Mouse (Mus musculus) brain, embryonic 14.5 days (tissue): ENCODE measurements around the gene Grn. TPM values are rescaled to one million over a fixed set of nuclear protein-coding genes. Genes with fewer than 3 reads are reported as not detected.

Source experiments
- DNase-seq: peaks from one replicate; pipeline ENCODE4 v3.0.0-alpha.2; 2011; ENCODE audit warnings: low read depth
- CTCF ChIP-seq: fragments of 200-500 bp; IDR thresholded peaks from 2 replicates; pipeline ENCODE4 v1.5.1; 2012; ENCODE audit warnings: inconsistent platforms, mild to moderate bottlenecking, moderate library complexity, borderline replicate concordance; ENCODE audit not compliant: insufficient read depth, insufficient read length; ENCODE audit errors: extremely low read depth
- POLR2A ChIP-seq: fragments of 200-500 bp; IDR thresholded peaks from 2 replicates; pipeline ENCODE4 v1.6.1; 2012; ENCODE audit warnings: mild to moderate bottlenecking, inconsistent platforms, borderline replicate concordance; ENCODE audit not compliant: poor library complexity, insufficient read depth, insufficient read length, severe bottlenecking; ENCODE audit errors: extremely low read depth
- polyA plus RNA-seq: library from polyadenylated mRNA; depleted of rRNA; stranded (reverse); fragments of >200 nt; gene quantifications from 2 replicates; pipeline ENCODE4 v1.2.3, GENCODE M21; 2012; rRNA removed

The Grn gene
- polyA plus RNA-seq, 1 experiment: 53.0 TPM

- TF ChIP-seq CTCF (no peak), POLR2A (no peak)
- no peak for DNase-seq
Observed at GRCm38 (mm10) chr11:102480111-102480510, 50.0 kb downstream of the Grn start.

- DNase-seq: no peak
- no peak for TF ChIP-seq POLR2A
- peak; percentile 43; the same call in 1 of the 2 replicates for TF ChIP-seq CTCF
Observed at GRCm38 (mm10) chr11:102480897-102481296, 50.8 kb downstream of the Grn start.

- no peak for DNase-seq
- no peak for TF ChIP-seq CTCF
- TF ChIP-seq POLR2A: no peak
Observed at GRCm38 (mm10) chr11:102481779-102482178, 51.7 kb downstream of the Grn start.

Other genes with a start within 250 kb of the Grn start
- 36.5 and 47.6 TPM in 2 replicates for gene Lsm12, start 245.0 kb upstream of the Grn start, polyA plus RNA-seq
- gene G6pc3, start 240.7 kb upstream of the Grn start, polyA plus RNA-seq: 56.9 and 67.0 TPM in 2 replicates
- gene Hdac5, start 200.1 kb upstream of the Grn start, polyA plus RNA-seq: 147 and 153 TPM in 2 replicates
- 5.0 and 8.2 TPM in 2 replicates for gene BC030867, start 181.4 kb upstream of the Grn start, polyA plus RNA-seq
- gene Asb16, start 161.6 kb upstream of the Grn start, polyA plus RNA-seq: 0.25 and 0.56 TPM in 2 replicates
- 74.7 and 88.3 TPM in 2 replicates for gene Tmub2, start 145.4 kb upstream of the Grn start, polyA plus RNA-seq
- 116 and 130 TPM in 2 replicates for gene Atxn7l3, start 133.7 kb upstream of the Grn start, polyA plus RNA-seq
- 57.7 and 80.5 TPM in 2 replicates for gene Ubtf, start 110.6 kb upstream of the Grn start, polyA plus RNA-seq
- gene Slc4a1, start 64.1 kb upstream of the Grn start, polyA plus RNA-seq: 1.3 and 2.6 TPM in 2 replicates
- 292 and 306 TPM in 2 replicates for gene Rundc3a, start 36.9 kb upstream of the Grn start, polyA plus RNA-seq
- 122 and 129 TPM in 2 replicates for gene Slc25a39, start 22.4 kb upstream of the Grn start, polyA plus RNA-seq
- gene Fam171a2, start 17.4 kb downstream of the Grn start, polyA plus RNA-seq: 221 and 276 TPM in 2 replicates
- 4.8 and 5.3 TPM in 2 replicates for gene Itga2b, start 39.8 kb downstream of the Grn start, polyA plus RNA-seq
- gene Gpatch8, start 126.1 kb downstream of the Grn start, polyA plus RNA-seq: 46.1 and 58.4 TPM in 2 replicates
- 3.6 and 4.6 TPM in 2 replicates for gene Gm11627, start 149.1 kb downstream of the Grn start, polyA plus RNA-seq
- 35.6 and 59.4 TPM in 2 replicates for gene Fzd2, start 174.1 kb downstream of the Grn start, polyA plus RNA-seq
- gene Meioc, start 233.4 kb downstream of the Grn start, polyA plus RNA-seq: 0.03 and 0.11 TPM in 2 replicates